Mouse (Mus musculus) liver, embryonic 14.5 days (tissue): ENCODE measurements around the gene Myo1g. TPM values are rescaled to one million over a fixed set of nuclear protein-coding genes. Genes with fewer than 3 reads are reported as not detected.
A peak's percentile ranks its signal among the peaks of the same experiment; 100 is the strongest.
"Not testable (repeated sequence)": the region's sequence is repeated elsewhere in the genome, so short reads cannot be mapped to it uniquely, and the experiment has no call there.

ENCODE experiments used
- ATAC-seq: fragments of 200-750 bp; cut with Nextera tagmentation; 2 replicates; pipeline ENCODE4 v1.8.0; 2017; ENCODE audit warnings: moderate number of reproducible peaks, mild to moderate bottlenecking, moderate library complexity; ENCODE audit not compliant: insufficient read depth
- DNase-seq, 3 experiments: peaks; one replicate each; pipeline ENCODE4 v3.0.0-alpha.2; 2012 to 2013; ENCODE audit warnings: low read depth in 3 of 3, low spot score in 3 of 3
- H3K27ac ChIP-seq: fragments of 300-500 bp; sonication (generic); 2 replicates; pipeline ENCODE4 v1.5.1; 2014; ENCODE audit warnings: moderate library complexity, mild to moderate bottlenecking, control low read depth, inconsistent platforms
- H3K27me3 ChIP-seq: fragments of 300-500 bp; sonication (generic); 2 replicates; pipeline ENCODE4 v1.6.1; 2014; ENCODE audit warnings: mild to moderate bottlenecking, low read length, moderate library complexity; ENCODE audit not compliant: control insufficient read depth, insufficient read depth
- H3K36me3 ChIP-seq: fragments of 300-500 bp; sonication (generic); replicated peaks from 2 replicates; pipeline ENCODE4 v1.6.1; 2014; ENCODE audit warnings: low read depth; ENCODE audit not compliant: control insufficient read depth, insufficient read depth
- H3K4me1 ChIP-seq, 2 experiments: fragments of 200-500 bp in 1 of 2; fragments of 300-500 bp in 1 of 2; sonication (generic) in 1 of 2; replicated peaks; 2 replicates each; pipeline ENCODE4 v1.6.1; 2012 to 2014; ENCODE audit warnings: antibody characterized with exemption in 1 of 2, inconsistent platforms in 1 of 2, low read length in 1 of 2; ENCODE audit not compliant: control insufficient read depth in 2 of 2, insufficient read depth in 2 of 2
- H3K4me2 ChIP-seq: fragments of 300-500 bp; sonication (generic); 2 replicates; pipeline ENCODE4 v1.6.1; 2014; ENCODE audit warnings: low read depth, mild to moderate bottlenecking, control low read depth, moderate library complexity
- H3K4me3 ChIP-seq, 2 experiments: fragments of 200-500 bp in 1 of 2; fragments of 300-500 bp in 1 of 2; sonication (generic) in 1 of 2; 2 replicates each; pipeline ENCODE4 v1.5.1; 2012 to 2014; ENCODE audit warnings: low read depth in 2 of 2, low read length in 2 of 2, mild to moderate bottlenecking in 2 of 2, control low read depth in 1 of 2, inconsistent platforms in 1 of 2, moderate library complexity in 1 of 2; ENCODE audit not compliant: insufficient read depth in 1 of 2
- H3K9ac ChIP-seq: fragments of 300-500 bp; sonication (generic); replicated peaks from 2 replicates; pipeline ENCODE4 v1.6.1; 2014; ENCODE audit warnings: mild to moderate bottlenecking, control low read depth, moderate library complexity
- H3K9me3 ChIP-seq: fragments of 300-500 bp; sonication (generic); 2 replicates; pipeline ENCODE4 v1.6.1; 2016; ENCODE audit warnings: low read length, mixed read lengths; ENCODE audit not compliant: control insufficient read depth
- CTCF ChIP-seq: IDR thresholded peaks from 2 replicates; pipeline ENCODE4 v1.5.1; 2016; ENCODE audit warnings: antibody characterized with exemption, low read depth, control low read depth
- EP300 ChIP-seq: IDR thresholded peaks from 2 replicates; pipeline ENCODE4 v1.6.1; 2016; ENCODE audit warnings: antibody characterized with exemption, low read depth
- WGBS: fragments of 180-500 bp; shearing (Covaris S2); extraction: QIAGEN DNeasy Blood & Tissue Kit; methylation state at CpG from one replicate; pipeline ENCODE4 v1.1.7; 2014; ENCODE audit not compliant: insufficient replicate concordance; 5-methylcytosine and 5-hydroxymethylcytosine counted together
- polyA plus RNA-seq, 2 experiments: library from polyadenylated mRNA; depleted of rRNA in 1 of 2; stranded (reverse) in 1 of 2; unstranded in 1 of 2; fragments of >200 nt; fragmentation: Nextera tagmentation in 1 of 2; extraction: Ambion mirVana in 1 of 2; gene quantifications; 2 replicates each; pipeline versions ENCODE4 v1.2.1 to v1.2.3; 2012 to 2014

Myo1g gene
- polyA plus RNA-seq, 2 experiments, result 5.7 to 7.0 TPM

- Histone ChIP-seq H3K27ac (no peak overlapping the region), H3K36me3 (peaks cover 22% of the 10 kb centered on the region), H3K9ac (no peak overlapping the region), H3K27me3 (no peaks in the 10 kb centered on the region), H3K4me2 (no peak overlapping the region), H3K9me3 (no peaks in the 10 kb centered on the region), H3K4me3 (no peak overlapping the region), H3K4me1 (peaks cover 3 to 11% of the 10 kb centered on the region in 2 experiments; a peak in 3 of 4 replicates)
- TF ChIP-seq CTCF (no peak), EP300 (no peak)
- ATAC-seq, result no peak
- DNase-seq, result no peak
- WGBS, result 80% methylated on average over 8 of the region's 8 CpGs
Observed at GRCm38 (mm10) chr11:6529961-6530360, 9.2 kb upstream of the Myo1g start.

GRCm38 (mm10) chr11:6528186-6529006 lies 7.6 kb upstream of the Myo1g start:
- no peaks in the 10 kb centered on the region for H3K9me3 ChIP-seq
- TF ChIP-seq EP300, result peak; percentile 31; the same call in 1 of the 2 replicates
- peak; percentile 92 for TF ChIP-seq CTCF
- DNase-seq, result peak; percentile 96
- H3K4me2 ChIP-seq, result peak overlapping the region; percentile 95
- peak overlapping the region; percentile 94 for H3K9ac ChIP-seq
- peak overlapping the region; percentile 74 for H3K27ac ChIP-seq
- H3K4me1 ChIP-seq, result peaks cover 3 to 11% of the 10 kb centered on the region in 2 experiments; a peak in 3 of 4 replicates
- peak; percentile 92 for ATAC-seq
- peak overlapping the region; percentile 63 to 77 for H3K4me3 ChIP-seq
- peaks cover 30% of the 10 kb centered on the region for H3K36me3 ChIP-seq
- H3K27me3 ChIP-seq, result no peaks in the 10 kb centered on the region
- WGBS, result under 1% methylated on average over 51 of the region's 51 CpGs

GRCm38 (mm10) chr11:6527256-6528185 lies 6.8 kb upstream of the Myo1g start:
- Histone ChIP-seq H3K4me2 (peak overlapping the region; percentile 95), H3K27ac (peak overlapping the region; percentile 74), H3K27me3 (no peaks in the 10 kb centered on the region), H3K9me3 (no peaks in the 10 kb centered on the region), H3K36me3 (peaks cover 30% of the 10 kb centered on the region), H3K4me1 (peaks cover 3 to 11% of the 10 kb centered on the region in 2 experiments; a peak in 3 of 4 replicates), H3K4me3 (peak overlapping the region; percentile 63 to 77), H3K9ac (peak overlapping the region; percentile 94)
- peak; percentile 2; the same call in 1 of the 2 replicates for ATAC-seq
- WGBS, result 2% methylated on average over 10 of the region's 10 CpGs
- DNase-seq, result no peak
- TF ChIP-seq CTCF (no peak), EP300 (no peak)

- 11% methylated on average over 11 of the region's 16 CpGs for WGBS
- peak overlapping the region; percentile 74 for H3K27ac ChIP-seq
Observed at GRCm38 (mm10) chr11:6526526-6527255, 5.9 kb upstream of the Myo1g start.

More at GRCm38 (mm10) chr11:6526526-6527255, 5.9 kb upstream of the Myo1g start:
- Histone ChIP-seq H3K9ac (peak overlapping the region; percentile 94), H3K36me3 (peaks cover 30% of the 10 kb centered on the region), H3K4me1 (peaks cover 3 to 11% of the 10 kb centered on the region in 2 experiments; a peak in 3 of 4 replicates), H3K4me3 (peak overlapping the region; percentile 63 to 77), H3K4me2 (peak overlapping the region; percentile 95)
- ATAC-seq, H3K9me3 ChIP-seq, DNase-seq, H3K27me3 ChIP-seq: not testable (repeated sequence)
